Mouse (Mus musculus) neural tube, embryonic 11.5 days (tissue): ENCODE measurements around the gene Cfc1. TPM values are rescaled to one million over a fixed set of nuclear protein-coding genes. Genes with fewer than 3 reads are reported as not detected.
"Not testable (repeated sequence)": the region's sequence is repeated elsewhere in the genome, so short reads cannot be mapped to it uniquely, and the experiment has no call there.

Source experiments
- ATAC-seq: fragments of 200-750 bp; cut with Nextera tagmentation; 2 replicates; pipeline ENCODE4 v1.8.0; 2017; ENCODE audit warnings: moderate number of reproducible peaks, mild to moderate bottlenecking, moderate TSS enrichment, moderate library complexity; ENCODE audit not compliant: insufficient read depth, low FRiP score, low TSS enrichment
- DNase-seq: peaks from one replicate; pipeline ENCODE4 v3.0.0-alpha.2; 2015; ENCODE audit warnings: low spot score
- H3K27ac ChIP-seq: fragments of 300-500 bp; sonication (generic); 2 replicates; pipeline ENCODE4 v1.5.1; 2014; ENCODE audit warnings: low read depth, mild to moderate bottlenecking, low read length
- H3K27me3 ChIP-seq: fragments of 300-500 bp; sonication (generic); 2 replicates; pipeline ENCODE4 v1.6.1; 2014; ENCODE audit warnings: mild to moderate bottlenecking, low read length, mixed read lengths; ENCODE audit not compliant: control insufficient read depth, insufficient read depth
- H3K36me3 ChIP-seq: fragments of 300-500 bp; sonication (generic); 2 replicates; pipeline ENCODE4 v1.6.1; 2014; ENCODE audit warnings: mild to moderate bottlenecking, low read length, moderate library complexity, mixed read lengths; ENCODE audit not compliant: control insufficient read depth, insufficient read depth
- H3K4me1 ChIP-seq: fragments of 300-500 bp; sonication (generic); 2 replicates; pipeline ENCODE4 v1.6.1; 2014; ENCODE audit warnings: low read length, mixed read lengths; ENCODE audit not compliant: control insufficient read depth, insufficient read depth
- H3K4me2 ChIP-seq: fragments of 300-500 bp; sonication (generic); 2 replicates; pipeline ENCODE4 v1.6.1; 2014; ENCODE audit warnings: low read depth, mild to moderate bottlenecking, moderate library complexity
- H3K4me3 ChIP-seq: fragments of 300-500 bp; sonication (generic); 2 replicates; pipeline ENCODE4 v1.5.1; 2014; ENCODE audit warnings: low read depth, low read length
- H3K9ac ChIP-seq: fragments of 300-500 bp; sonication (generic); 2 replicates; pipeline ENCODE4 v1.6.1; 2014; ENCODE audit warnings: mild to moderate bottlenecking, low read length
- H3K9me3 ChIP-seq: fragments of 300-500 bp; sonication (generic); 2 replicates; pipeline ENCODE4 v1.6.1; 2016; ENCODE audit warnings: low read length; ENCODE audit not compliant: control insufficient read depth
- WGBS: fragments of 180-500 bp; shearing (Covaris S2); extraction: QIAGEN DNeasy Blood & Tissue Kit; methylation state at CpG from one replicate; pipeline ENCODE4 v1.1.7; 2014; 5-methylcytosine and 5-hydroxymethylcytosine counted together
- polyA plus RNA-seq: library from polyadenylated mRNA; unstranded; fragments of >200 nt; fragmentation: Nextera tagmentation; extraction: Ambion mirVana; gene quantifications from 2 replicates; pipeline ENCODE4 v1.2.1, GENCODE M21; 2014

Gene Cfc1
- polyA plus RNA-seq, 1 experiment from 2014 or later: not detected

- DNase-seq: no peak
- Histone ChIP-seq H3K27me3 (no peaks in the 10 kb centered on the region), H3K9me3 (no peaks in the 10 kb centered on the region), H3K27ac (no peak overlapping the region), H3K9ac (no peak overlapping the region), H3K4me3 (no peak overlapping the region), H3K4me2 (no peak overlapping the region), H3K36me3 (no peaks in the 10 kb centered on the region), H3K4me1 (no peaks in the 10 kb centered on the region)
- no peak for ATAC-seq
- WGBS: 83% methylated on average over 3 of the region's 3 CpGs
Measured at GRCm38 (mm10) chr1:34523647-34524046, 11.8 kb upstream of the Cfc1 start.

GRCm38 (mm10) chr1:34534574-34534973, 874 bp upstream of the Cfc1 start:
- ATAC-seq, DNase-seq, H3K9me3 ChIP-seq, H3K4me3 ChIP-seq, H3K27ac ChIP-seq, H3K4me2 ChIP-seq, H3K9ac ChIP-seq, H3K36me3 ChIP-seq, H3K4me1 ChIP-seq: not testable (repeated sequence)
- H3K27me3 ChIP-seq: peaks cover 24% of the 10 kb centered on the region
- 56% methylated on average over 3 of the region's 3 CpGs for WGBS

DNA sequence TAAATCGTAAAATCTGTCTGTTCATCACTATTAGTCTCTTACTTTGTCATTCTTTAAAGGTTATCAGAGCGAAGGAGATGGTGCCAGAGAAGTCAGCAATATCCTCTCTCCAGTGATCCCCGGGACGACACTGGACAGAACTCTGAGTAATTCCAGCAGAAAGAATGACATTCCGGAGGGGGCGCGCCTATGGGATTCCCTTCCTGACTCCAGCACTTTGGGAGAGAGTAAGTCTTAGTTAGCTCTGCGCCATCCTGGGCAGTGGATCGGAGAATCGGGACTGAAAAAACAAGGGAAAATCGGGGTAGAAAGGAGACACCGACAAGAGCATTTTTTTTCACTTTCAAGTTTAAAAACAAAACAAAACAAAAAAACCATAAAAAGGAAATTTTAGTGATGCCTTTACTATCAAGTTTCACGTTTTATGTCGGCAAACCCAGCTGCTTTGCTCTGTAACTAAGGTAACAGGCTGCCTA, 881 bp downstream of the Cfc1 start:
- DNase-seq: no peak
- no peak for ATAC-seq
- Histone ChIP-seq H3K4me3 (no peak overlapping the region), H3K27me3 (peaks cover 24% of the 10 kb centered on the region), H3K4me2 (peak overlapping the region; percentile 19; the same call in 1 of the 2 replicates), H3K4me1 (peaks cover 3% of the 10 kb centered on the region; the same call in 1 of the 2 replicates), H3K9me3 (no peaks in the 10 kb centered on the region), H3K27ac (no peak overlapping the region), H3K36me3 (no peaks in the 10 kb centered on the region), H3K9ac (no peak overlapping the region)
- WGBS: under 1% methylated on average over 14 of the region's 14 CpGs

- DNase-seq: peak; percentile 36
- H3K4me2 ChIP-seq: peak overlapping the region; percentile 19
- no peak overlapping the region for H3K4me3 ChIP-seq
- 6% methylated on average over 16 of the region's 16 CpGs for WGBS
- no peaks in the 10 kb centered on the region for H3K36me3 ChIP-seq
- H3K9me3 ChIP-seq: no peaks in the 10 kb centered on the region
- H3K27ac ChIP-seq: no peak overlapping the region
- no peak overlapping the region for H3K9ac ChIP-seq
- H3K4me1 ChIP-seq: peaks cover 3% of the 10 kb centered on the region; the same call in 1 of the 2 replicates
- no peak for ATAC-seq
- H3K27me3 ChIP-seq: peaks cover 24% of the 10 kb centered on the region
Measured at GRCm38 (mm10) chr1:34536767-34537485, 1.5 kb downstream of the Cfc1 start.

- H3K4me1 ChIP-seq: no peaks in the 10 kb centered on the region
- 79% methylated on average over 1 of the region's 1 CpGs for WGBS
- no peak for DNase-seq
- no peak overlapping the region for H3K4me3 ChIP-seq
- ATAC-seq: no peak
- no peak overlapping the region for H3K4me2 ChIP-seq
- no peak overlapping the region for H3K27ac ChIP-seq
- no peak overlapping the region for H3K9ac ChIP-seq
- H3K9me3 ChIP-seq: no peaks in the 10 kb centered on the region
- H3K36me3 ChIP-seq: no peaks in the 10 kb centered on the region
- H3K27me3 ChIP-seq: no peaks in the 10 kb centered on the region
Measured at GRCm38 (mm10) chr1:34547074-34547473, 11.6 kb downstream of the Cfc1 start.

GRCm38 (mm10) chr1:34553690-34554089, 18.2 kb downstream of the Cfc1 start:
- no peaks in the 10 kb centered on the region for H3K9me3 ChIP-seq
- H3K4me1 ChIP-seq: no peaks in the 10 kb centered on the region
- no peak overlapping the region for H3K27ac ChIP-seq
- H3K4me3 ChIP-seq: no peak overlapping the region
- H3K36me3 ChIP-seq: no peaks in the 10 kb centered on the region
- ATAC-seq: no peak
- 88% methylated on average over 1 of the region's 1 CpGs for WGBS
- DNase-seq: no peak
- no peaks in the 10 kb centered on the region for H3K27me3 ChIP-seq
- H3K4me2 ChIP-seq: no peak overlapping the region
- no peak overlapping the region for H3K9ac ChIP-seq

DNA sequence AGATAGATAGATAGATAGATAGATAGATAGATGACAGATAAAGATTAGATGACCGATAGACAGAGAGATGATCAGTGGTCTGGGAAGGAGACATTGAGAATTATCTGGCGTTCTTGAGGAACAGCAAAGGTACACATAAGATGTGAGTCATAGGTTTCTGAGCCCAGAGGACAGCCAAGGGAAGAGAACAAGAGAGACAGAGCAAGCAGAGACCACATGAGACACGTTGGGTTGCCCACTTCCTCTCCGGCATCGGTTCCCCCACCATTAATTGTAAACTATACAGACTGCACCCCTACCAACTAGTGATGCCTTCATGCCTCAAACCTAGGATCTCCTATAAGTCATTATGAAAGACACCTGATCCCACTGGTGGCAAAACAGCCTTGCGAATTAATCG, 18.8 kb downstream of the Cfc1 start:
- H3K27ac ChIP-seq: no peak overlapping the region
- 89% methylated on average over 7 of the region's 7 CpGs for WGBS
- H3K36me3 ChIP-seq: no peaks in the 10 kb centered on the region
- H3K4me3 ChIP-seq: no peak overlapping the region
- H3K27me3 ChIP-seq: no peaks in the 10 kb centered on the region
- H3K4me1 ChIP-seq: no peaks in the 10 kb centered on the region
- DNase-seq: no peak
- no peak overlapping the region for H3K9ac ChIP-seq
- H3K4me2 ChIP-seq: no peak overlapping the region
- H3K9me3 ChIP-seq: no peaks in the 10 kb centered on the region
- no peak for ATAC-seq

DNA sequence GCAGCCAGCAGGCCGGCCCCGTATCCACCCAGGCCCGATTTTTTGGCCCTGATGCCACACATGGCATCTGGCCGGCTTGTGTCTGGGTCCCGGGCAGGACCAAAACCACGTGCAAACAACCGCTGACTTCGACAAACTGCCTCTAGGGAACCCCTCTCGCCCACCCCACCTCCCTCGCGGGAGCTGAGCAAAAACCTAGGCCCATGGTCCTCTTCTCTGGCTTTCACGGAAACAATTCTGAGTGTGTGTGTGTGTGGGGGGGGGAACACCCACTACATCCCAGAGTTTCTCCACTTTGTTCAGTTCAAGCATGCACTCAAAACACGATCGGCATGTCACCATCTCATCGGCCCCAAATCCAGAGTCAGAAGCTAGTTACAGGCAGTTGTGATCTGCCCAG, 25.4 kb downstream of the Cfc1 start, which contains the start of gene Prss40:
Prss40 (minus strand) TSS at position 101 of the 400 bp plus-strand sequence.
- H3K36me3 ChIP-seq: no peaks in the 10 kb centered on the region
- no peaks in the 10 kb centered on the region for H3K27me3 ChIP-seq
- no peak for ATAC-seq
- H3K9me3 ChIP-seq: no peaks in the 10 kb centered on the region
- H3K9ac ChIP-seq: no peak within 1 kb of the TSS
- DNase-seq: no peak
- no peak within 1 kb of the TSS for H3K27ac ChIP-seq
- WGBS: 80% methylated on average over 15 of the region's 15 CpGs
- H3K4me3 ChIP-seq: no peak within 1 kb of the TSS
- H3K4me2 ChIP-seq: no peak within 1 kb of the TSS
- H3K4me1 ChIP-seq: no peaks in the 10 kb centered on the region

DNA sequence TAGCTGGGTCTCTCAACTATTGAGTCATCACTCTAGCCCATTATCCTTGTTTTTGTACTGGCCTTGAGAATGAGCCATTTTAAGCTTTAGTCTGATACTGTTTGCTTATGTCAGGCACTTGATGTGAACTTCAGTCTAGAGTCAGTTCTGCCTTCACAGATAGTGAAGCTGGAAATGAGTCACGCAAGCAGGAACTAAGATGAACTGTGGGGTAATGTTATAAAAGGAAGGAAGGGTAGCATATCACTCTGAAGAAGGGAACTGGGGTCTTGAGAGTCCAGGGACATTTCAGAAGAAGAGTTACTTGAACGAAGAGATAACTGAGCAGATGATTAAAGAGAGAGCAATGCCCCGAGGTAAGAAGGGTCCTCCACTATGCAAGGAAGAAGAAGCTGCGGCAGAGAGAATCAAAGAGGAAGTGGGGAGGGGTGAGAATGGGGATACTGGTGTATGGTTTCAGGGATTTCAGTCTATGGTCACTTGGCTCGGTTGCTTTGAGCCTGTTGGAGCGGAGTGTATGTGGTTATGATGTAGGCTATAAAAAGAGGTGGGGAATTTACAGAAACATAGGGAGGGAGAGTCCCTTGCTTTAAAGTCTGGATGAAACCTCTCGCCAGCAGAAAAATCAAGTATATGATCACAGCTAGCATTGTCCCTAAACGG, 29.1 kb downstream of the Cfc1 start:
- H3K4me1 ChIP-seq: no peaks in the 10 kb centered on the region
- H3K4me2 ChIP-seq: no peak overlapping the region
- ATAC-seq (no peak), DNase-seq (no peak)
- H3K27me3 ChIP-seq: no peaks in the 10 kb centered on the region
- H3K4me3 ChIP-seq: no peak overlapping the region
- no peaks in the 10 kb centered on the region for H3K36me3 ChIP-seq
- 81% methylated on average over 8 of the region's 8 CpGs for WGBS
- H3K9ac ChIP-seq: no peak overlapping the region
- H3K27ac ChIP-seq: no peak overlapping the region
- no peaks in the 10 kb centered on the region for H3K9me3 ChIP-seq
